Mouse (Mus musculus): Measurements from ENCODE around the gene Usp50. TPM values are rescaled to one million over a fixed set of nuclear protein-coding genes. Genes with fewer than 3 reads are reported as not detected.
A peak's percentile ranks its signal among the peaks of the same experiment; 100 is the strongest.

The Usp50 gene
- polyA plus RNA-seq (2015; fragmentation: Nextera tagmentation; extraction: Ambion mirVana): 1.8 and 2.0 TPM in 2 replicates

- H3K4me3 ChIP-seq: no peak within 1 kb of the TSS
- no peaks in the 10 kb centered on the region for H3K36me3 ChIP-seq
- H3K9me3 ChIP-seq: no peaks in the 10 kb centered on the region
- no peak within 1 kb of the TSS for H3K27ac ChIP-seq
- 75% methylated on average over 4 of the region's 4 CpGs for WGBS
- H3K4me1 ChIP-seq: peaks cover 6% of the 10 kb centered on the region; the same call in 1 of the 2 replicates
- ATAC-seq (ENCODE audit: insufficient number of reproducible peaks, low FRiP score, low TSS enrichment, low read depth): no peak
- H3K9ac ChIP-seq: no peak within 1 kb of the TSS
- H3K27me3 ChIP-seq: no peaks in the 10 kb centered on the region
- H3K4me2 ChIP-seq: no peak within 1 kb of the TSS
These were observed at the start of gene Usp50 for GRCm38 (mm10) chr2:126783370-126783769. Gene Usp50, minus strand, starts transcription at chr2:126783470.

DNA sequence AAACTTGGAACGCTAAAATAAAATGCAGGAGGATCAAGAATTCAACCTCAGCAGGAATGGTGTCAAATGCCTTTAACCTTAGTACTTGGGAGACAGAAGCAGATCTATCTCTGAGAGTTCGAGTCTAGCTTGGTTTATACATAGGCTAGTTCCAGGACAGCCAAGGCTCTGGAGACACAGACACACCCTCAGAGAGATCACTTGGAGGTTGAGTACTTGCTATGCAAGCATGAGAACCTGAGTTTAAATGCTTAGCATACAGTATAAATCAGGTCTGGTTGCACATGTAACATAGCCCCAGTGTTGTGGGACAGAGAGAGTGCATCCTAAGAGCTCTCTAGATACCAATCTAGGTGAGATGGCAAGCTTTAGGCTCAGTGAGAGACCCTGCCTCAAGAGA lies 34.1 kb upstream of the Usp50 start:
- Histone ChIP-seq H3K36me3 (peaks cover 38% of the 10 kb centered on the region), H3K4me1 (no peaks in the 10 kb centered on the region), H3K9ac (no peak overlapping the region), H3K4me2 (no peak overlapping the region), H3K27ac (no peak overlapping the region), H3K27me3 (no peaks in the 10 kb centered on the region), H3K9me3 (no peaks in the 10 kb centered on the region), H3K4me3 (no peak overlapping the region)
- WGBS: 81% methylated on average over 2 of the region's 2 CpGs
- ATAC-seq (ENCODE audit: insufficient number of reproducible peaks, low FRiP score, low TSS enrichment, low read depth): no peak

DNA sequence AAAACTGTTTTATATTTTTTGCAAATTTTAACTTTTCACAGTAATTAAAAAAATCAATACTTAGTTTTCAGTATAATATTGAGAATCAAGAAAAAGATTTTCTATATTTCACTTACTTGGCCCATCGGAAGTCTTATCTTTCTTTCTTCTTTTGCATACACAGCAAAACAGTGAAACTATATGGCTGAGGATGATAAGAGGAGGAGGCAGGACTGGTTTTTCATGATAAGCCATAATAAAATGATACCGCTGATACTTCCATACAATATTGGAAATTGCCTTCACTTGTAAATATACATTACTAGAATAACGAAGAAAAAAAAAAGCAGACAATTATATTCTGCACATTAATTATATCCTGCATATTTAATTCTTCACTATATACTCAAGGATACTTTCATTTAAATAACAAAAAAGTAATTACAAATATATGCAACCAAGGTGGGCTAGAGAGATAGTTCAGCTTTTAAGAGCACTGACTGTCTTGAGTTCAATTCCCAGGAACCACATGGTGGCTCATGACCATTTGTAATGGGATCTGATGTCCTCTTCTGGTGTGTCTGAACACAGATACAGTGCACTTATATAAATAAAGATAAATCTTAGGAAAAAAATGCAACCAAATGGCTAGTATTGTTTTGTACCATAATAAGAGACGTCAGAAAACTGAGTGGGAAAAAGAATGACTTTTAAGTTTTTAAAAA lies 33.5 kb upstream of the Usp50 start:
- 90% methylated on average over 4 of the region's 4 CpGs for WGBS

GRCm38 (mm10) chr2:126815822-126816221 lies 32.6 kb upstream of the Usp50 start:
- Histone ChIP-seq H3K9me3 (no peaks in the 10 kb centered on the region), H3K27me3 (no peaks in the 10 kb centered on the region), H3K4me2 (no peak overlapping the region), H3K4me1 (no peaks in the 10 kb centered on the region), H3K36me3 (peaks cover 45% of the 10 kb centered on the region), H3K27ac (no peak overlapping the region), H3K4me3 (no peak overlapping the region), H3K9ac (no peak overlapping the region)
- ATAC-seq (ENCODE audit: insufficient number of reproducible peaks, low FRiP score, low TSS enrichment, low read depth): no peak
- WGBS: 40% methylated on average over 1 of the region's 1 CpGs

More for the DNA sequence above, 33.5 kb upstream of the Usp50 start:
- no peak overlapping the region for H3K4me3 ChIP-seq
- H3K27ac ChIP-seq: no peak overlapping the region
- ATAC-seq (ENCODE audit: insufficient number of reproducible peaks, low FRiP score, low TSS enrichment, low read depth): no peak
- H3K36me3 ChIP-seq: peaks cover 40% of the 10 kb centered on the region
- H3K27me3 ChIP-seq: no peaks in the 10 kb centered on the region
- no peak overlapping the region for H3K9ac ChIP-seq
- no peak overlapping the region for H3K4me2 ChIP-seq
- H3K9me3 ChIP-seq: no peaks in the 10 kb centered on the region
- H3K4me1 ChIP-seq: no peaks in the 10 kb centered on the region

DNA sequence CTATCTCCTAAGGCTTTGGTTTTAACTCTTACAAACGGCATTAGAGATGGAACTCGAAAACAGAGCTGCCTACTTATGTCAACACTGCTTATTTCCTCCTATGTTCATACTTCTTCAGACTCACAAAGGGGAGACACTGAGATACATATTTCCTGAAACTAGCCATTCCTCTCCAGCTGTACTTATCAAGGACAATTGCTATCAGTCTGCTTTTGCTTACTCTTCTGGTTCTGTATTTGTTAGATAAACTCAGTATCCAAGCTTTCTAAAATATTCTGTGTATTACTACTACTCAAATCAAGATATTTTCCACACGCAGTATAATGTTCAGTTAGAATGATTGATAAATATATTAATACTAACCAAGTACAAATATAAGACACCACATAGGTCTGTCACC lies 18.7 kb upstream of the Usp50 start:
- 93% methylated on average over 3 of the region's 3 CpGs for WGBS
- no peak overlapping the region for H3K4me2 ChIP-seq
- no peaks in the 10 kb centered on the region for H3K9me3 ChIP-seq
- ATAC-seq (ENCODE audit: insufficient number of reproducible peaks, low FRiP score, low TSS enrichment, low read depth): no peak
- H3K4me3 ChIP-seq: no peak overlapping the region
- H3K27ac ChIP-seq: no peak overlapping the region
- no peaks in the 10 kb centered on the region for H3K27me3 ChIP-seq
- H3K36me3 ChIP-seq: peaks cover 41% of the 10 kb centered on the region
- H3K4me1 ChIP-seq: no peaks in the 10 kb centered on the region
- H3K9ac ChIP-seq: no peak overlapping the region

GRCm38 (mm10) chr2:126798455-126798854 lies 15.2 kb upstream of the Usp50 start:
- H3K4me3 ChIP-seq: no peak overlapping the region
- no peaks in the 10 kb centered on the region for H3K9me3 ChIP-seq
- no peaks in the 10 kb centered on the region for H3K4me1 ChIP-seq
- no peak overlapping the region for H3K27ac ChIP-seq
- no peak for ATAC-seq (ENCODE audit: insufficient number of reproducible peaks, low FRiP score, low TSS enrichment, low read depth)
- H3K9ac ChIP-seq: no peak overlapping the region
- no peaks in the 10 kb centered on the region for H3K27me3 ChIP-seq
- H3K4me2 ChIP-seq: no peak overlapping the region
- WGBS: 73% methylated on average over 5 of the region's 5 CpGs
- peaks cover 53% of the 10 kb centered on the region for H3K36me3 ChIP-seq

DNA sequence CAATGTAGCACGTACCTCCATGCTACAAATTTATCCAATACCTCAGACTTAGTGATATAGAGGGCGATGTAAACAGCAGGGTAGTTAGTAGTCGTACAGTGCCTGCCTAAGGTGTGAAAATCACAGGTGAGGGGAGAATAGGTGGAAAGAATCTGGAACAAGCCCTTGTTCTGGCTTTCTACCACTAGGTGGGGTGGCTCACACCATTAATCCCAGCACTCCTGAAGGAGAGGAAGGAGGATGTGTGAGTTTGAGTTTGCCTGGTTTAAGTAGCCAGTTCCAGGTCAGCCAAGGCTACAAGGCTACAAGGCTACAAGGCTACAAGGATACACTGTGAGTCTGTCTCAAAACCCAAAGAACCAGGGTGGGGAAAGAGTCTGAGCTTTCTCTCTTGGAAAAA lies 12.4 kb upstream of the Usp50 start:
- Histone ChIP-seq H3K4me3 (no peak overlapping the region), H3K27me3 (no peaks in the 10 kb centered on the region), H3K4me2 (no peak overlapping the region), H3K9ac (no peak overlapping the region), H3K4me1 (no peaks in the 10 kb centered on the region), H3K36me3 (peaks cover 64% of the 10 kb centered on the region), H3K9me3 (no peaks in the 10 kb centered on the region), H3K27ac (no peak overlapping the region)
- WGBS: 84% methylated on average over 3 of the region's 3 CpGs
- ATAC-seq (ENCODE audit: insufficient number of reproducible peaks, low FRiP score, low TSS enrichment, low read depth): no peak

DNA sequence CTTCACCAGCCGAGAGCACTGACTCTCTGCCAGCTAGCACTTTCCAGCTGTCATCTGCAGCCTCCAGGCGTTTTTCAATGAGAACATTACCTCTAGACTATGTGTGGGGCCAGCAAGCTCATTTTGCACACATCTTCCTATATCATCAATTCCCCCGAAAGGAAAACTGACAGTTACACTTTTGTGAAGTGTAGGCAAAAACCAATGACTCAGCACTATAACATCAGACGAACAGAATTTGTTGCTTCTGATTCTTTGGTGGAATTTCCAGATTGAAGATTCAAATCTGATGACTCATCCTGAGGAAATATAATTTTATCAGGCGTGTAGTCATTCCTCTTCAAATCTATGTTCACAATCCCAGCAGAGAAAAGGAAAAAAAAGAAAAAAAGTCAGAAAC lies 9.3 kb upstream of the Usp50 start:
- Histone ChIP-seq H3K4me1 (peaks cover 5% of the 10 kb centered on the region; the same call in 1 of the 2 replicates), H3K27ac (no peak overlapping the region), H3K4me3 (no peak overlapping the region), H3K4me2 (no peak overlapping the region), H3K9ac (no peak overlapping the region), H3K9me3 (no peaks in the 10 kb centered on the region), H3K36me3 (peaks cover 55% of the 10 kb centered on the region), H3K27me3 (no peaks in the 10 kb centered on the region)
- 57% methylated on average over 5 of the region's 5 CpGs for WGBS
- no peak for ATAC-seq (ENCODE audit: insufficient number of reproducible peaks, low FRiP score, low TSS enrichment, low read depth)

DNA sequence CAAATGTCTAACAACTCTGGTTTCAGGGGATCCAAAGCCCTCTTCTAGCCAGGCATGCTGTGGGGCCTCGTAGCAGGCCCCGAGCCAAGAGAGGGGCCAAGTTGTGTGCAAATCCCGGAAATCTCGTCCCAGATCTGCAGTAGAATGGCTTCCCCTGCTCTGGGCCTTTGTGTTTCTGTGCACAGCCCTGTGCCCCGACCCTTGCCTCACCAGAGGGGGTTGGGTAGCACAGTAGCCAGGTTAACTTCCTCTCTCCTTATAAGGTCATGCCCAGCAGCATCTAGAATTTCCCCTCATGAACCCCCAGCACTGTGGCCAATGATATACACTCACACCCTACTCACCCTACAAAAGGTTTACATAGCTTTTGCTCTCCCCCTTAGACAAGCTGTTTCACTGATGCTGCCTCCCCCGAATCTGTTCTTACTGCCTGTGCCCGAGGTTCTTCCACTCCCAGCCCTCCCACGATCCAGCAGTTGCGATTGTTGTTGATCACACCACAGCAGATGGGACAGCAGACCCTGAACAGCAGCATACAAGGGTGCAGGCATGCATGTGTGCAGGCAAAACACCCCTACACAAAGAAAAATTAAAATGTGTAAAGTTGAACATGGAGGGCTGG lies 4.6 kb upstream of the Usp50 start:
- Histone ChIP-seq H3K9me3 (no peaks in the 10 kb centered on the region), H3K36me3 (peaks cover 24% of the 10 kb centered on the region), H3K4me1 (peaks cover 6% of the 10 kb centered on the region; the same call in 1 of the 2 replicates), H3K4me3 (no peak overlapping the region), H3K9ac (no peak overlapping the region), H3K27me3 (no peaks in the 10 kb centered on the region), H3K27ac (peak overlapping the region; percentile 33; the same call in 1 of the 2 replicates), H3K4me2 (no peak overlapping the region)
- WGBS: 48% methylated on average over 9 of the region's 9 CpGs
- no peak for ATAC-seq (ENCODE audit: insufficient number of reproducible peaks, low FRiP score, low TSS enrichment, low read depth)

DNA sequence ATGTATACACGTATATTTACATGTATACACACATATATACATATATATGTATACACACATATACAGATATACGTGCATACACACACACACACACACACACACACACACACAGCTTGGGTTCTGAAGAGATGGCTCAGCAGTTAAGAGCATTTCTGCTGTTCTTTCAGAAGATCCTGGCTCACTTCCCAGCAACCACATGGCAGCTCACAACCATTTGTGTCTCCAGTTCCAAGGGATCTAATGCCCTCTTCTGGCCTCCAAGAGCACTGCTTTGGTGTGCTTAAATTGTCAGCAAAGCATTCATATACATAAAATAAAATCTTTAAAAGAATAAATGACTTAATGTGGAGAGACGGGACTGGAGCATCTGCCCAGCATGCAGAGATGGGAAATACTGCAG lies 837 bp downstream of the Usp50 start:
- no peaks in the 10 kb centered on the region for H3K27me3 ChIP-seq
- no peaks in the 10 kb centered on the region for H3K9me3 ChIP-seq
- H3K9ac ChIP-seq: no peak overlapping the region
- no peaks in the 10 kb centered on the region for H3K4me1 ChIP-seq
- H3K4me3 ChIP-seq: no peak overlapping the region
- no peaks in the 10 kb centered on the region for H3K36me3 ChIP-seq
- no peak overlapping the region for H3K27ac ChIP-seq
- no peak overlapping the region for H3K4me2 ChIP-seq
- 78% methylated on average over 3 of the region's 3 CpGs for WGBS
- no peak for ATAC-seq (ENCODE audit: insufficient number of reproducible peaks, low FRiP score, low TSS enrichment, low read depth)

DNA sequence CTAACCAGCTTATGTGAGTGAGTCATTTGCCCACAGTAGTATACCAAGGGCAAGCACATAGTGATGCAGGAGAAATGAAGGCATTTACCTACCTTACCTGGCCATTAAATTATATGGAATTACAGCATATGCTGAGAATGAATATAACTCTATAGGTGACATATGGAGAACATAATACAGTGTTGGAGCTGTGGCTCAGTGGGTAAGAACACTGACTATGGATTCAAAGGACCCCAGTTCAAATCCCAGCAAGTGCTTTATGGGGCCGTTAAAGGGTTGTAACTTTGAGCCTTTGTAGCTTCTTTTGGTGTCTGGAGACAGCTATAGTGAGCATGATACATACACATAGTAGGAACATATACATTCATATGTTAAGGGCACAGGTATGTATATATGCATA lies 1.8 kb downstream of the Usp50 start:
- no peaks in the 10 kb centered on the region for H3K27me3 ChIP-seq
- no peak overlapping the region for H3K4me2 ChIP-seq
- no peaks in the 10 kb centered on the region for H3K36me3 ChIP-seq
- no peak for ATAC-seq (ENCODE audit: insufficient number of reproducible peaks, low FRiP score, low TSS enrichment, low read depth)
- 97% methylated on average over 1 of the region's 1 CpGs for WGBS
- no peak overlapping the region for H3K9ac ChIP-seq
- no peaks in the 10 kb centered on the region for H3K9me3 ChIP-seq
- H3K4me3 ChIP-seq: no peak overlapping the region
- no peak overlapping the region for H3K27ac ChIP-seq
- no peaks in the 10 kb centered on the region for H3K4me1 ChIP-seq

DNA sequence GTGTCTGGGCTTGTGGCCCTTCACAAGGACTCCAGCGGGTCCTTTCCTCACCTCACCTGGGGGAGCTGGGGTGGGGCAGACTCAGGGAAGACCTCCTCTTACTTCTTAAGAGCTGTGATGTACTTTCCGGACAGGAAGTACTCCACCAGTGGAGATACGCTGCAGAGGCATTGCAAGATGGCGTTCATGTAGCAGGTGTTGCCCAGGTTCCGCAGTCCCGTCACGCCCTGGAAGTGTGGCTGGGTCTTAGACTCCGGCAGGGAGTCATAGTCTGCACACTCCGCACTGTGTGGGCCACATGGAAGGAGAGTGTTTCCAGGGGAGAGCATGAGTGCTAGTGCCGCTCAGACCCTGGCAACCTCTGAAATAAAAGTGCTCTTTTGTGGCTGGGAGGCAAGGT lies 3.0 kb downstream of the Usp50 start:
- H3K9ac ChIP-seq: no peak overlapping the region
- H3K4me1 ChIP-seq: no peaks in the 10 kb centered on the region
- WGBS: 85% methylated on average over 10 of the region's 10 CpGs
- H3K36me3 ChIP-seq: no peaks in the 10 kb centered on the region
- no peaks in the 10 kb centered on the region for H3K27me3 ChIP-seq
- H3K4me3 ChIP-seq: no peak overlapping the region
- no peak overlapping the region for H3K27ac ChIP-seq
- ATAC-seq (ENCODE audit: insufficient number of reproducible peaks, low FRiP score, low TSS enrichment, low read depth): no peak
- H3K9me3 ChIP-seq: no peaks in the 10 kb centered on the region
- H3K4me2 ChIP-seq: no peak overlapping the region

All from limb, embryonic 15.5 days (tissue).